Mouse (Mus musculus): ENCODE measurements around the gene Gm49711.

- TF ChIP-seq CTCF (IDR thresholded peaks at IDR 0.05; ENCODE audit: low read depth, low read length), result no peak
- TF ChIP-seq POLR2A (IDR thresholded peaks at IDR 0.05; ENCODE audit: insufficient read depth, low read length), result no peak
- TF ChIP-seq EP300 (IDR thresholded peaks at IDR 0.05; ENCODE audit: insufficient read depth, low read depth, low read length), result no peak
Measured at GRCm38 (mm10) chr16:92103572-92104331, 45.6 kb downstream of the Gm49711 start.
